Mouse (Mus musculus): ENCODE results near the gene Grwd1. TPM values are rescaled to one million over a fixed set of nuclear protein-coding genes. Genes with fewer than 3 reads are reported as not detected.

Gene Grwd1
- total RNA-seq, 2 experiments from 2014 or later, result 19.5 to 21.0 TPM

DNA sequence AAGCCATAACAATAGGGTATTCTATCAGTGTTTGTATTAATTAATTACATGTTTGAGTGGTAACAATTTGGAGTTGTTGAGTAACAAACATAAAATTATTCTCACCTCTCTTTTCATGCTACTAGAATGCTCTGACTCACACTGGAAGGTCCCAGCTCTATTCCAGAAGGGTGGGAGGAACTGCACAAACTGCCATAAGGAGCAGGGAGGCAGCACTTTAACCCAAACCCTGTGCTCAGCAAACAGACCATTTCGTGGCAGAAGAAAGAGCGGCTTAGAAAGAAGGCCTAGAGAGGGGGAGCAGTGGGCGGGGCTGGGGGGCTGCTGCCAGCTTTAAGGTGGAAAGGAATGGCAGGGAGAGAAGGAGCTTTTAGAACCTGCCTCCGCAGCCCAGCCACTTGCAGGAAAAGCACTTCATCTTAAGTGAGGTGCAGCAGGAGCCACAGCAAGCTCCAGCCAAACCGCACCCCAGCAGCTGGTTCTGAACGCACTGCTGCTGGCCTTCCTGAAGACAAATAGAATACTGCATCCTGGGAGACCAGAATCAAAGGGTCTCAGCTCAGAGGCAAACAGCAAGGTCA is 17.8 kb upstream of the Grwd1 start:
- intact Hi-C loops (cut with DNase I), result no loop called here
- DNase-seq (ENCODE audit: low spot score in 2 of 2), result no peak

DNA sequence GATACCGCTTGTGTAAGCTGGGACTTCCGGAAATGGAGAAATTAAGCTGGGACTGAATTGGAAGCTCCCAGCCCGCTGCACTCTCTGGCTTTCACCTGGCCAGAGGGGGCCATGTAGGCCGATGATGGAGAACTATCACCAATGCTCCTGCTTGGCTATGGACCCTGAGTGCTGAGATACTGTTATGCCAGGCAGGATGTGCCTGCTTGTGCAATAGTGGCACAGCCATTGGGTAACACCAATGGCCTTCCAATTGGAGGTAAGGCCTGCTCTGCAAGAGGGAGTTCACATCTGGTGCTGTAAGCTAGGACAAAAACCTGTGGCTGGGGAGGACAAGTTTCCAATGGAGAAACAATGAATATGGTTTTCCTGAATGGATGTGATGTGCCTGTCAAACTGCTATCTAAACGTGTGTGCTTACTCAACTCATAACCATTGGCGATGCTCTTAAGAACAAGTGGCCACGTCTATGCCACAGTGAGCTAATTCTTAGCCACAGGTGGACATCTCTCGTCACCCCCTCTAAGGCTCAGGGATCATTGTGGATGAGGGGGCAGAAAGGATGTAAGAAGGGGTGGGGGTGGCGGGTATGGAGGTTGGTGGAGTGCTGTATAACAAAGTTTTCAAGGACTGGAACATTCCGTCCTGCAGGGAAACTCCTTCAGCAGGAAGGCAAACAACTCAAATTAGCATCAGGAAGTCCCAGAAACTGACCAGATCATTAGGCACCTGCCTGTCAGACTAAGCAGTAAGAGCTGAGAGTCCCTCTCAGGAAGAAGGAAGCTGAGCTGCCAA is 12.4 kb upstream of the Grwd1 start:
- no peak for DNase-seq (ENCODE audit: low spot score in 2 of 2)
- intact Hi-C loops (cut with DNase I), result no loop called here

- intact Hi-C loops (cut with DNase I), result no loop called here
- no peak for DNase-seq (ENCODE audit: low spot score in 2 of 2)
These were observed 3.2 kb upstream of the Grwd1 start for GRCm38 (mm10) chr7:45833924-45834323.

DNA sequence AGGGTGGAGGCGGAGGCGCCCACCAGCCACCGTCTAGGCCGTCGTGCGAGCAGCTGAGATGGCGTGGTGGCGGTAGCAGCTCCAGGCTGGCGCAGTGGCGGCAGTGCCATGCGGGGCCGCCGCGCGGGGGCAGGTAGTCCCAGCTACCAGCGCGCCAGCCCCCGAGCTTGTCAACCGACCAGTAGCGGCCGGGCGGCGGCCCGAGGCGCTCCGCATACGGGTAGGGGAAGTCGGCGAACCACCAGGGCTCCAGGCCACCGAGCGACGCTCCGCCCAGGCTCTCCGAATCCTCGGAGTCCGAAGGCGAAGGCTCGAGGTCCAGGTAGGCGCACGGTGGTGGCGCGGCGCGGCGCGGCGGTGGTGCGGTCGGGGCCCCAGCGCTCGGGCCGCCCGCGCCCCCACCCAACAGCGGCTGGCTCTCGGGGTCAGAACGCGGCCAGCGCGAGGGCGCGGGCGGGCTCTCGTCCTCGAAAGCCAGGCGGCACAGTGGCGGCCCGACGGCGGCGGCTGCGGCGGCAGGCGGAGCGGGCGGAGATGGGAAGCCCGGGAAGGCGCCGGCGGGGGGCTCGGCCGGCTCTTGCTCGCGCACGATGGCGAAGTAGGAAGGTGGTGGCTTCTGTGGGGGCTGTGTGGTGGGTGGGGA is 2.5 kb upstream of the Grwd1 start:
- intact Hi-C loops (cut with DNase I), result no loop called here
- DNase-seq (ENCODE audit: low spot score in 2 of 2), result peak; percentile 46 to 63

- intact Hi-C loops (cut with DNase I), result no loop called here
- DNase-seq (ENCODE audit: low spot score in 2 of 2), result no peak
These were observed 1.7 kb upstream of the Grwd1 start for GRCm38 (mm10) chr7:45832428-45832827.

GRCm38 (mm10) chr7:45831128-45831525 is 383 bp upstream of the Grwd1 start:
- intact Hi-C loops (cut with DNase I), result no loop called here
- DNase-seq (ENCODE audit: low spot score in 2 of 2), result peak in 1 of 2 experiments; percentile 14

DNA sequence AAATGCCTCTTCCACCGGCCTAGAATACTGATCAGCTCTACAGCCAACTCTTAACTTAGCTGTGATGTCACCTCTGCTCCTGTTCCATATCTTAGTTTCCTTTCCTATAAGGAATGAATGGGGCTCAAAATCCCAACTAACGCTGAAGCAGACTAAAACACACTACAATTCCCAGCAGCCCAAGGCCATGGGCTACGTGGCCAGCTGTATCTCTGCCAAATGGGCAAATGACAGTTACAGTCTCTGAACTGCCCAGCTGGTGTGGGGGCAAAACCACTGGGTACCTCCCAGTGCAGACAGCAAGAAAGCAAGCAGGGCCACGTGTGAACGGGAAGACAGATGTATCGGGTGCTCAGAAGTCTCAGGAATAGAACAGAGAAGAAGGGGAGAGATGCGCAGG is 4.1 kb downstream of the Grwd1 start:
- no peak for DNase-seq (ENCODE audit: low spot score in 2 of 2)
- intact Hi-C loops (cut with DNase I), result no loop called here

GRCm38 (mm10) chr7:45824598-45824997 is 6.1 kb downstream of the Grwd1 start, which contains the start of gene Kcnj14:
Gene Kcnj14, minus strand, starts transcription at chr7:45824782.
- DNase-seq (ENCODE audit: low spot score in 2 of 2), result no peak
- intact Hi-C loops (cut with DNase I), result no loop called here

DNA sequence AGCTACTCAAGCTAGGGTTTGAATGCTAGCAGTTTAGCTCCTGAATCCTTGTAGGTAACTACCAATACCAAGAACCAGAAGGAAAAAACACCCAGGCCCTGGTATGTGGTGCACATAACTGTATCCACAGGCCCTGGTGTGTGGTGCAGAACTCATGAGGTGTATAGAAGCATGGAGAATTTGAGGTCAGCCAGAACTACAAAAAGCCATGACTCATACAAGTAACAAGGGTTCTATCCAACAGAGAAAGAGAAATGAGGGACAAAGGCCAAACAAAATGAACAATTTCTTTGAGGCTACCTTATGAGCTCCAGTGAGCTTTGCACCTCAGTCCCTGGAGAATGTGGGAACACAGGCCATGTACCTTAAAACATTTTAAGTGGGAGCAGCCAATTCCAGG is 9.8 kb downstream of the Grwd1 start:
- intact Hi-C loops (cut with DNase I), result no loop called here
- no peak for DNase-seq (ENCODE audit: low spot score in 2 of 2)

GRCm38 (mm10) chr7:45819843-45820242 is 10.9 kb downstream of the Grwd1 start:
- no peak for DNase-seq (ENCODE audit: low spot score in 2 of 2)
- intact Hi-C loops (cut with DNase I), result no loop called here

DNA sequence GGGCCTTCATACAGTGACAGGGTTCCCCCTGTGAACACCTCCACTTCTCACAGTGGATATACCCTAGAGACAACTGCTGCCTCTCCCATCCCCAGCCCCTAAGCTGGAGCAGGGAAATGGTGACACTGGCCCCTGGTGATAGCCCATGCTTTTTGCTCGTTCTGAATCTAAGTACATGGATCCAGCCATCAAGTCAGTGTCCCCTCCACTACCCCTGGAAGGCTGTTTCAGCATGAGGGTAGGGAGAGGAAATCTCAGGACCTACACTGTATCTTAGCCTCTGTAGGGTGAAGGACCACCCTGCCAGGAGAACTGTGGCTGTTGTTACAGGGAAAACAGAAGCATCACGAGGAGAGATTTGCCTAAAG is 14.8 kb downstream of the Grwd1 start:
- DNase-seq (ENCODE audit: low spot score in 2 of 2), result no peak
- intact Hi-C loops (cut with DNase I), result no loop called here

DNA sequence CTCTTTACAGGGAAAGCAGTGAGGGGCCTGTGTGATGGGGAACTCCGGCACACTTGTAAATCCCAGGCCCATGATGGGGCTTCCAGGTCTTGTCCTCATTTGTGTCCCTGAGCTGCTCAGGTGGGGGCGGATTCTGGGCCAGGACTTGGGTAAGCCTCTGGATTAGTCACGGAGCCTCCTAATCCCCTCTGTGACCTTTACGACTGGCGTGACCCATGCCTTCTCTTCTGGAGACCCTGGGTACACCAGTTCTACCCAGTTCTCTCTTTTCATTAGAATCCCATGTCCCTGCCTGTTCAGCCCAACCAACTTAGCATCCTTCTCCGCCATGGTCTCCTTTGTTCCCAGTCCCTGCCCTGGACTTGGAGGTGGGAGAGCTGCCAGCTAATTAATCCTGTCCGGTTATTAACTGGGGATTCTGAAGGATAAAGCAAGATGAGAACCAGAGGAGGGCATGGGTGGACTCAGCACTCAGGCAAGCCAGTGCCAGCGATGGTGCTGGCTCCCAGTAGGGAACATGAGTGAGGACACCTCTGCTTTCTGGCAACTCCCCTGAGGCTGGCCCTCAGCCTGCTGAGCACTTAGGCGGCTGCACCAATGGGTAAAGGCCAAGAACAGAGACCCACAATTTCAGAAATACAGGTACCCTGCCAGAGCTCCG is 15.3 kb downstream of the Grwd1 start:
- intact Hi-C loops (cut with DNase I), result no loop called here
- no peak for DNase-seq (ENCODE audit: low spot score in 2 of 2)

DNA sequence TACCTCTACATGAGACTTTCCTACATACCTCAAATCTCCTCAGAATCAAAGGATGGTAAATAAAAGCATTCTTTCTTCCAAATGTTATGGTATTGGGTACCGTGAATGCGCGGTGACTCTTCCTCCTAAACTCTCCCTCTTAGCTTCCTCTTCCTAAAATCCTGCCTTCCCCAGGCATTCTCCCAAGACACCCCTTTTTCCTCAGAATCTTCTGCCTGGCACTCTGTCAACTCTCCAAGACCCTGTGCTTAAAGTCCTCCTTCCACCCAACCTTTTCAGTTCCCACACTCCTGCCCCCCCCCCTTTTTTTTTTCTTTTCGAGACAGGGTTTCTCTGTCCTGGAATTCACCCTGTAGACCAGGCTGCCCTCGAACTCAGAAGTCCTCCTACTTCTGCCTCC is 15.9 kb downstream of the Grwd1 start:
- DNase-seq (ENCODE audit: low spot score in 2 of 2), result no peak
- intact Hi-C loops (cut with DNase I), result no loop called here

DNA sequence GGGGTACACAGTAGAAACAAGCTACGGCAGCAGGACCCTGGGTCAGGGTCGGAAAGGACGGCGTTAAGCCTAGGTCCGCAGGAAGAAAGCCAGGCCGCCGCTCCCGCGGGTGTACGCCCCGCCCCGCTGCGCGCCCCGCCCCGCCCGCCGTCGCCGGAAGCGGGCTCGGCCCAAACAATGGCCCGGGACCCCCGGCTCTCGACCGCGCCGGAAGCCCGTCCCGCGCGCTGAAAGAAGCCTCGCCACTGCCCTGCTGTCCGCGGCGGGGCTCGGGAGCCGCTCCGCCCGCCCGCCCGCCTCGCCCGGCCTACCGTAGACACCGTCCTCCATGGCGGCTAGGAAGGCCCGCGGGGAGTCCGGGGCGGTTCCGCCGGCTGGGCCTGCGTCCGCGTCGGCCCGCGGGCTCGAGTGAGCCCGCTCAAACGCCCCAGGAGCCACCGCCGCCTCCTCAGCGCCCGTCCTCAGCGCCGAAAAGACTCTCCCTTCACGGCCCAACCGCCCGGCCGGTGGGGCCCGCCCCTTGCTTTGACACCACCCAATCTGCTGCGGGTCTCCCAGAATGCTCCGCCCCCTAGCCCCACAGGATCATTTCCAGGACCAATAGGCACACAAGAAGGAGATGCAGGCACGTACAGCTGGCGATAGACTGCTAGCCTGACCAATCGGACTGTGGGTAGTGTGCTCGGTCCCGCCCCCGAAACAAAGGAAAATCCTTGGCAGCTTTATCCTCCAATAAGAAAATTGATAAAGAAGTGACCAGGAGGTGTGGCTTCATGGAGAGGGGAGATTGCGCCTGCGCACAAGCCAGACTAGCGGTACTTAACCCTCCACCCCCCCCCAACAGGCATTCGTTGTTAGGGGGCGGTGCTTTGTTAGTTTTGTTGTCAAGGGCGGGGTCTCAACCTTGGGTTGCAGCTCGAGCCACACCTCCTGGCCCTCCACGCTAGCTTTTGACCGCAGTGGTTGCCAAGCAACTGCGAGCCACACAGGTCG is 16.7 kb downstream of the Grwd1 start, which contains the start of gene Cyth2:
TSS of gene Cyth2 (minus strand) at position 795 of the 993 bp plus-strand sequence.
- DNase-seq (ENCODE audit: low spot score in 2 of 2), result peak; percentile 97 to 98
- intact Hi-C loops (cut with DNase I), result no loop called here

- intact Hi-C loops (cut with DNase I), result no loop called here
- DNase-seq (ENCODE audit: low spot score in 2 of 2), result no peak
These were observed 17.8 kb downstream of the Grwd1 start for GRCm38 (mm10) chr7:45812921-45813320.

GRCm38 (mm10) chr7:45809276-45810075 is 21.3 kb downstream of the Grwd1 start:
- intact Hi-C loops (cut with DNase I), result no loop called here
- DNase-seq (ENCODE audit: low spot score in 2 of 2), result no peak

GRCm38 (mm10) chr7:45808471-45808870 is 22.3 kb downstream of the Grwd1 start:
- intact Hi-C loops (cut with DNase I), result no loop called here

DNA sequence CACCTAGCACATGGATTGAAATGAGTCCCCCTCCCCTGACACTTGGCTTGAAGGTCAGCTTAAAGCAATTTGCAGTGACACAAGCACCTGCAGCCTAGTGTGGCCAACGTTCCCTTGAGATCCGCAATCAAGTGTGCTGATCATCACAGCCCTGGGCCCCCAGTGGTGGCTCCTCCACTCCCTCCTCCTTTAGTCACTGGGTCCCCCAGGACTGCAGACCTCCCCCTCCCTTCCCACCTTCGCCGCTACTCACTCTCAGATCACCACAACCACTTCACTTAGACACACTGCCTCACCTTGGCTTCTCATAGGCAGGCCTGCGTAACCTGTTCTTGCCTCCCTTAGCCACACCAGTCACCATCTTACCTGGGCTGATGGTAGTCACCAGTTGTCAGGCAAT is 24.8 kb downstream of the Grwd1 start:
- DNase-seq (ENCODE audit: low spot score in 2 of 2), result no peak
- intact Hi-C loops (cut with DNase I), result no loop called here

More at GRCm38 (mm10) chr7:45808471-45808870, 22.3 kb downstream of the Grwd1 start:
- DNase-seq (ENCODE audit: low spot score in 2 of 2), result no peak

Data from left cerebral cortex, postnatal 36 days (tissue).